9 mouse cellular contexts compared by ENCODE assay signal in genomic region chr1:139425006-139425405, GRCm38 (mm10). TPM values are rescaled to one million over a fixed set of nuclear protein-coding genes. Genes with fewer than 3 reads are reported as not detected.
A peak's percentile ranks its signal among the peaks of the same experiment; 100 is the strongest.
DNase-seq lines count a peak whose midpoint lies in the region; ATAC-seq and TF ChIP-seq lines count a peak whose summit lies in the region.
"Had no signal": no experiment of that assay in that cellular context is flagged by ENCODE, and none has a peak within 500 bp of the region (broad histone marks: within the 10 kb centered on the region; RNA-seq: fewer than 3 reads in every experiment).

No protein-coding gene starts in this region.

- H3K4me2 ChIP-seq in CH12.LX (ENCODE audit: insufficient read depth, low read depth, poor library complexity, severe bottlenecking), result peak overlapping the region; percentile 42
- peak overlapping the region; percentile 78 for H3K4me2 ChIP-seq in hindbrain, embryonic 14.5 days (replicated peaks)
- H3K4me2 ChIP-seq in limb, embryonic 15.5 days, result peak overlapping the region; percentile 41

- no peak for TF ChIP-seq EP300 in CH12.LX (IDR thresholded peaks at IDR 0.05; ENCODE audit: low read length)
- no peak for TF ChIP-seq EP300 in ES-Bruce4 (IDR thresholded peaks at IDR 0.05; ENCODE audit: insufficient read depth, low read depth, low read length)

- dilution Hi-C loops in CH12.LX (cut with MboI; ENCODE audit: extremely low pct_ligation_motif_present, extremely low pct_unique_long_range_greater_than_20kb, low sequenced_read_pairs), result no loop called here

- no peak for ATAC-seq in hindbrain, embryonic 14.5 days (ENCODE audit: low FRiP score)
- no peak for ATAC-seq in limb, embryonic 15.5 days (ENCODE audit: insufficient number of reproducible peaks, low FRiP score, low TSS enrichment, low read depth)

- DNase-seq in CH12.LX (ENCODE audit: extremely low read depth), result no peak
- DNase-seq in hindbrain, embryonic 14.5 days (ENCODE audit: low spot score), result peak; percentile 46
- no peak for DNase-seq in spleen, postnatal 36 days (ENCODE audit: low spot score in 2 of 2)
- no peak for DNase-seq in left cerebral cortex, adult 8-10 months (ENCODE audit: low spot score in 2 of 2)
- no peak for DNase-seq in left cerebral cortex, postnatal 36 days (ENCODE audit: low spot score in 2 of 2)
- DNase-seq in natural killer cell, adult 2 months (ENCODE audit: low spot score in 2 of 2), result no peak

- H3K79me2 ChIP-seq in CH12.LX (replicated peaks; ENCODE audit: control insufficient read depth, extremely low read depth, insufficient read depth, poor library complexity, severe bottlenecking), result peaks cover 33% of the 10 kb centered on the region

- intact Hi-C loops in left cerebral cortex, postnatal 36 days (cut with DNase I), result no loop called here

- H3K27ac ChIP-seq in CH12.LX (ENCODE audit: insufficient read depth, low read depth), result no peak overlapping the region
- no peak overlapping the region for H3K27ac ChIP-seq in ES-Bruce4 (ENCODE audit: insufficient read depth, low read length)
- no peak overlapping the region for H3K27ac ChIP-seq in hindbrain, embryonic 14.5 days
- H3K27ac ChIP-seq in limb, embryonic 15.5 days, result no peak overlapping the region

- TF ChIP-seq RAD21 in CH12.LX (IDR thresholded peaks at IDR 0.05; ENCODE audit: low read depth, low read length), result no peak

- peaks cover 6 to 11% of the 10 kb centered on the region in 2 experiments for H3K36me3 ChIP-seq in CH12.LX (replicated peaks in 1 of 2; ENCODE audit: control insufficient read depth in 1 of 2, insufficient read depth in 1 of 2, low read length in 1 of 2)
- peaks cover 28% of the 10 kb centered on the region for H3K36me3 ChIP-seq in ES-Bruce4 (ENCODE audit: control insufficient read depth, insufficient read depth, low read length, poor library complexity, severe bottlenecking)
- peaks cover 27% of the 10 kb centered on the region for H3K36me3 ChIP-seq in hindbrain, embryonic 14.5 days (replicated peaks; ENCODE audit: control insufficient read depth, insufficient read depth)
- peaks cover 8% of the 10 kb centered on the region for H3K36me3 ChIP-seq in limb, embryonic 15.5 days

- 31% methylated on average over 3 of the region's 3 CpGs for WGBS in hindbrain, embryonic 14.5 days
- WGBS in limb, embryonic 15.5 days, result 38% methylated on average over 3 of the region's 3 CpGs

- no peak for TF ChIP-seq CTCF in CH12.LX (conservative IDR thresholded peaks at IDR 0.05 in 1 of 2, IDR thresholded peaks at IDR 0.05 in 1 of 2; ENCODE audit: low read depth in 2 of 2, low read length in 2 of 2)
- no peak for TF ChIP-seq CTCF in ES-Bruce4 (IDR thresholded peaks at IDR 0.05; ENCODE audit: low read depth, low read length)

- H3K27me3 ChIP-seq in CH12.LX (replicated peaks) (no peaks in the 10 kb centered on the region), ES-Bruce4 (ENCODE audit: control insufficient read depth, insufficient read depth, low read length, poor library complexity, severe bottlenecking) (no peaks in the 10 kb centered on the region)
- no peaks in the 10 kb centered on the region for H3K27me3 ChIP-seq in hindbrain, embryonic 14.5 days (ENCODE audit: control insufficient read depth, insufficient read depth, low read length)
- no peaks in the 10 kb centered on the region for H3K27me3 ChIP-seq in limb, embryonic 15.5 days

- H3K4me1 ChIP-seq in CH12.LX (ENCODE audit: control insufficient read depth in 1 of 2, insufficient read depth in 2 of 2), result peaks cover 5 to 22% of the 10 kb centered on the region in 2 experiments
- peaks cover 1% of the 10 kb centered on the region for H3K4me1 ChIP-seq in ES-Bruce4 (ENCODE audit: control insufficient read depth, insufficient read depth, low read length)
- peaks cover 40% of the 10 kb centered on the region for H3K4me1 ChIP-seq in hindbrain, embryonic 14.5 days (replicated peaks; ENCODE audit: control insufficient read depth, insufficient read depth, low read length)
- H3K4me1 ChIP-seq in limb, embryonic 15.5 days, result peaks cover 24% of the 10 kb centered on the region

- in situ Hi-C loops in CH12.LX (cut with MboI; ENCODE audit: low pct_ligation_motif_present, low pct_unique_long_range_greater_than_20kb, low sequenced_read_pairs), result no loop called here

- peak overlapping the region; percentile 12 to 68 (median 21) for H3K4me3 ChIP-seq in CH12.LX (replicated peaks in 1 of 3; ENCODE audit: low read depth in 2 of 3, low read length in 2 of 3, poor library complexity in 1 of 3)
- H3K4me3 ChIP-seq in ES-Bruce4 (ENCODE audit: low read depth, low read length), result peak overlapping the region; percentile 32; the same call in 1 of the 2 replicates
- peak overlapping the region; percentile 20 for H3K4me3 ChIP-seq in hindbrain, embryonic 14.5 days (replicated peaks; ENCODE audit: low read length)
- peak overlapping the region; percentile 15 for H3K4me3 ChIP-seq in limb, embryonic 15.5 days

- TF ChIP-seq POLR2A in CH12.LX (IDR thresholded peaks at IDR 0.05; ENCODE audit: low read depth, low read length) (no peak), ES-Bruce4 (IDR thresholded peaks at IDR 0.05; ENCODE audit: insufficient read depth, low read length) (no peak)

- no peaks in the 10 kb centered on the region for H3K9me3 ChIP-seq in CH12.LX (replicated peaks; ENCODE audit: low read length)
- H3K9me3 ChIP-seq in ES-Bruce4 (replicated peaks; ENCODE audit: control insufficient read depth, insufficient read depth, low read length, poor library complexity, severe bottlenecking), result no peaks in the 10 kb centered on the region
- no peaks in the 10 kb centered on the region for H3K9me3 ChIP-seq in hindbrain, embryonic 14.5 days (ENCODE audit: control insufficient read depth, low read length)
- no peaks in the 10 kb centered on the region for H3K9me3 ChIP-seq in limb, embryonic 15.5 days

- peak overlapping the region; percentile 19; the same call in 1 of the 2 replicates for H3K9ac ChIP-seq in CH12.LX (ENCODE audit: insufficient read depth, low read depth)
- H3K9ac ChIP-seq in ES-Bruce4 (ENCODE audit: low read depth, poor library complexity, severe bottlenecking), result no peak overlapping the region
- H3K9ac ChIP-seq in hindbrain, embryonic 14.5 days, result peak overlapping the region; percentile 31
- H3K9ac ChIP-seq in limb, embryonic 15.5 days, result no peak overlapping the region

TF ChIP-seq in CH12.LX, 34 proteins besides CTCF, POLR2A, EP300 and RAD21:
- TF ChIP-seq USF1 (IDR thresholded peaks at IDR 0.05; ENCODE audit: low read depth, low read length) (no peak), ZC3H11A (IDR thresholded peaks at IDR 0.05; ENCODE audit: low read depth, low read length) (no peak), MYC (IDR thresholded peaks at IDR 0.05; ENCODE audit: low read depth, low read length) (no peak), UBTF (IDR thresholded peaks at IDR 0.05; ENCODE audit: low read depth, low read length) (no peak), SIN3A (IDR thresholded peaks at IDR 0.05; ENCODE audit: low read length) (no peak; the same call in 1 of the 2 replicates), SMC3 (IDR thresholded peaks at IDR 0.05; ENCODE audit: low read depth, low read length) (no peak), CHD1 (IDR thresholded peaks at IDR 0.05; ENCODE audit: low read depth, low read length) (no peak), POLR2AphosphoS2 (IDR thresholded peaks at IDR 0.05; ENCODE audit: low read depth, low read length) (no peak)
TF ChIP-seq in CH12.LX: peak in this region for 0.

RNA-seq across cellular contexts. Expression of gene Zbtb41, which starts 2.9 kb away (rescaled TPM):
- total RNA-seq in CH12.LX (2012; rRNA removed) (4.8 and 6.5 TPM in 2 replicates), CH12.LX (2014; rRNA removed) (7.3 and 9.8 TPM in 2 replicates)
- polyA plus RNA-seq in CH12.LX (2012; ENCODE audit: insufficient read length, low read depth) (6.3 and 7.0 TPM in 2 replicates), ES-Bruce4 (2011; ENCODE audit: insufficient read depth, insufficient read length, low read depth, missing spikeins) (15.5 and 19.9 TPM in 2 replicates)
- 25.5 and 29.5 TPM in 2 replicates for polyA plus RNA-seq in hindbrain, embryonic 14.5 days (2014; fragmentation: Nextera tagmentation; extraction: Ambion mirVana)
- 9.3 and 9.5 TPM in 2 replicates for polyA plus RNA-seq in limb, embryonic 15.5 days (2015; fragmentation: Nextera tagmentation; extraction: Ambion mirVana)
- 10 to 100 TPM; 24.0 to 28.5 (median 26.5) TPM for total RNA-seq in left cerebral cortex, adult 8-10 months (2022)
- 10 to 100 TPM; 25.6 to 26.0 TPM for total RNA-seq in left cerebral cortex, postnatal 36 days (2021)

RNA-seq across cellular contexts. Expression of gene Aspm, which starts 29.6 kb away (rescaled TPM):
- 19.6 and 20.6 TPM in 2 replicates for total RNA-seq in CH12.LX (2012; rRNA removed)
- 19.5 and 20.2 TPM in 2 replicates for total RNA-seq in CH12.LX (2014; rRNA removed)
- 18.3 and 19.6 TPM in 2 replicates for polyA plus RNA-seq in CH12.LX (2012; ENCODE audit: insufficient read length, low read depth)
- 53.5 and 56.7 TPM in 2 replicates for polyA plus RNA-seq in ES-Bruce4 (2011; ENCODE audit: insufficient read depth, insufficient read length, low read depth, missing spikeins)
- 3.7 and 5.3 TPM in 2 replicates for polyA plus RNA-seq in hindbrain, embryonic 14.5 days (2014; fragmentation: Nextera tagmentation; extraction: Ambion mirVana)
- 10.6 and 12.8 TPM in 2 replicates for polyA plus RNA-seq in limb, embryonic 15.5 days (2015; fragmentation: Nextera tagmentation; extraction: Ambion mirVana)
- total RNA-seq in left cerebral cortex, adult 8-10 months (2022), result under 1 TPM; 0.37 to 0.55 (median 0.47) TPM
- total RNA-seq in left cerebral cortex, postnatal 36 days (2021), result under 1 TPM; 0.39 to 0.54 TPM

RNA-seq across cellular contexts. Expression of gene Crb1, which starts 48.1 kb away (rescaled TPM):
- total RNA-seq in CH12.LX (2012; rRNA removed), result 0.25 and 0.29 TPM in 2 replicates
- 0.12 and 0.16 TPM in 2 replicates for total RNA-seq in CH12.LX (2014; rRNA removed)
- 0.10 and 0.15 TPM in 2 replicates for polyA plus RNA-seq in CH12.LX (2012; ENCODE audit: insufficient read length, low read depth)
- 0.16 and 0.17 TPM in 2 replicates for polyA plus RNA-seq in ES-Bruce4 (2011; ENCODE audit: insufficient read depth, insufficient read length, low read depth, missing spikeins)
- 1.2 and 2.0 TPM in 2 replicates for polyA plus RNA-seq in hindbrain, embryonic 14.5 days (2014; fragmentation: Nextera tagmentation; extraction: Ambion mirVana)
- not detected in 2 replicates for polyA plus RNA-seq in limb, embryonic 15.5 days (2015; fragmentation: Nextera tagmentation; extraction: Ambion mirVana)
- 1 to 10 TPM in 2 of 4 experiments, under 1 TPM in 2; 0.65 to 1.2 (median 0.92) TPM for total RNA-seq in left cerebral cortex, adult 8-10 months (2022)
- 1 to 10 TPM in 1 of 2 experiments, under 1 TPM in 1; 0.62 to 1.2 TPM for total RNA-seq in left cerebral cortex, postnatal 36 days (2021)
- total RNA-seq: hematopoietic stem cell, adult 5-6 weeks had no signal

Comparison
In these comparisons a context has a peak if more than half of its experiments do, and no peak if none do; other contexts are left out.
1. H3K9ac ChIP-seq: peak in CH12.LX (single experiment) and hindbrain, embryonic 14.5 days (single experiment); none in ES-Bruce4 (single experiment) and limb, embryonic 15.5 days (single experiment).
2. Peak in every context shown above with its lines, with median percentiles within 50 percentile points of each other: H3K4me2 ChIP-seq and H3K4me3 ChIP-seq.